Mouse (Mus musculus) megakaryocyte, embryonic 14.5 days (primary cell): Measurements from ENCODE around the gene Nsun2.

Experiments
- FLI1 ChIP-seq: IDR thresholded peaks from 2 replicates; pipeline ENCODE4 v1.6.1; 2012; ENCODE audit warnings: low read length, inconsistent platforms, mixed read lengths
- GATA1 ChIP-seq: IDR thresholded peaks from 3 replicates; pipeline ENCODE4 v1.6.1; 2012; ENCODE audit warnings: mixed read lengths, low read length, inconsistent platforms, borderline replicate concordance

GRCm38 (mm10) chr13:69559291-69559961, 25.9 kb downstream of the Nsun2 start:
- TF ChIP-seq FLI1 (no peak), GATA1 (no peak)
